Mouse (Mus musculus): ENCODE measurements at regions not wholly inside any gene's neighbourhood (a gene's known extent, or its start where the extent isn't known, plus 50 kb on each side); places are given as distances from the start of the nearest gene placed in this dataset.
A peak's percentile ranks its signal among the peaks of the same experiment; 100 is the strongest.

DNA sequence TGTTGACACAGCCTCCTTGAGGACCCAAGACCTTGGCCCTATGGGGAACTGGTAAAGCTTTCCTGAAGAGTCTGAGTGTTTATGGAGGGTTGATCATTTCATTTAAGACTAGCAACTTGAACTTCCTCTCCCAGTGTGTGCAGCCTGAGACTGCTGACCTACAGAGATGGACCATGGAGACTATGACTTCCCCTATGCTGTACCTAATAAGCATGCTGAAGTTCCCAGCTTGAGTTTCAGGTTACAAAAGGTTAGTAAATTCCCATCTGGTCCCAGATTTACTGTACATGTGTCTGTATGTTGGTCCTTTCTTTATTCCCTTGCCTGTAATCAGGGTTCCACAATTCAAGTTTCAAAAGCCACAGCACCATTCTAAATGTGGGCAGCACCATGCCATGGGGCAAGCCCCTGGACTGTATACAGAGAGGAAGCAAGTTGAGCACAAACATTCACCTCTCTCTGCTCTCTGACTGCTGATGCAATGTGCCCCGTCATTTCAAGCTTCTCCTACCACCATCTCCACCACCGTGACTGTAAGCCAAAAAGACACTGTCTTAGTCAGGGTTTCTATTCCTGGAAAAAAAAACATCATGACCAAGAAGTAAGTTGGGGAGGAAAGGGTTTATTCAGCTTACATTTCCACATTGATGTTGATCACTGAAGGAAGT lies 431.0 kb upstream of the Spred2 start:
- DNase-seq, result no peak

DNA sequence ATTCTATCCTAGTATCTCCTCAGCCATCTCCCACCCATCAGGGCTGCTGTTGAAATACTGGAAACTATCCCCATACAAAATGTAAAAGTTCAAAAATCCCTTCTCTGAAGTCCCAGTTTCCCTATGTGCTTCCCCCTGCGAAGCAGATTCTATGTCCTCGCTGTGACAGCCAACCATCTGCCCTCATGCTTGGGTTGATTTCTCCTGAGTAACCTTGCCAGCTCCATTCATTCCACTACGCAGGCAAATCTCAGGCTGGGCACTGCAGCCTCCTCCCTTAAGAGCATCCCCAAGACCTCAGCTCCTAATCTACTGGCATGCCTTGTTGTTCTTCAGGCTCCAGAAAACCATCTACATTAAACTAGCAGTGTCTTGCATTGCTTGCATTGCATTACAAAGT lies 402.5 kb upstream of the Spred2 start:
- DNase-seq, result no peak

DNA sequence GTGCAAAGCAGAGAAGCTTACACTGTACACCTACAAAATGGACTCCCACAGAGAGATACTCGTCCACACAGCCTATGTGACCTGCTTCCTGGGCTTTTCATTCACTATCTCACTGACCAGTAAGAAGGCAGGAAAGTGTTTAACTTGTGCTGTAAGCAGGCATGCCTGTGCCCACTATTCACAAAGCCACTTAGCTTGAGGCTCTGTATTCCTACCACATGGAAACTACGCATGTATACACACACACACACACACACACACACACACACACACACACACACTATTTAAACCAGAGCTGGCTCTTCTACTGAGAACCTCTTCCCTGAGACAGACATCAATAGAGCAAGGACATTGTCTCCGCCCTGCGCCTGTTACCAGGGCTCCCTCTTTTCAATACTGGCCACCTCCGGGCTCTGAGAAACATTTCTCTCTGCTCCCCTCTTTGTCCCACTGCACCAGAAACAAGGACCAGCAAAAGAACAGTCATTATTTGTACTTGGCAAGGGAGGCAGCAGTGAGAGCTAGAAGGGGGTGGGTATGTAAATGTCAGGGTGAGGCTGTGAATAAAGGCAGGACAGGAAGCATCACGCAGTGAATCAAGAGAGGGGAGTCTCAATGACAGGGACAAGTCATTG lies 400.2 kb upstream of the Spred2 start:
- DNase-seq, result no peak

DNA sequence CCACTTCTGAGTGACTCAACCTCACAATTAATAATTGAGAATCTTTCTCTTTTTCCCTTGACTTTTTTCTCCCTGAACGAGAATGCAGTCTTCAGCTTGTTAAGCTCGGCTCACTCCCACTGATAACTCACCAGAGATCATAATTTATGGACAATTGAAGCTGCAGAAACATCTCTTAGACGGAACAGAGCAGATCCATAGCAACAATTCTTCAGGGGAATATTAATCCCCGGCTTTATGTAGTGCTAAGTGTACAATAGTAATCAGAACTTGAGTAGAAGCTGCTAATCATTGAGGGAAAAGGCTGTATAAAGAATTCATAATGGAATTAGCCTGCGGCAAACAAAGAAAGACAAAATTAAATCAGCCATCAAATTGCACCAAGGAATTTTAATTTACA lies 395.0 kb upstream of the Spred2 start:
- DNase-seq, result no peak

DNA sequence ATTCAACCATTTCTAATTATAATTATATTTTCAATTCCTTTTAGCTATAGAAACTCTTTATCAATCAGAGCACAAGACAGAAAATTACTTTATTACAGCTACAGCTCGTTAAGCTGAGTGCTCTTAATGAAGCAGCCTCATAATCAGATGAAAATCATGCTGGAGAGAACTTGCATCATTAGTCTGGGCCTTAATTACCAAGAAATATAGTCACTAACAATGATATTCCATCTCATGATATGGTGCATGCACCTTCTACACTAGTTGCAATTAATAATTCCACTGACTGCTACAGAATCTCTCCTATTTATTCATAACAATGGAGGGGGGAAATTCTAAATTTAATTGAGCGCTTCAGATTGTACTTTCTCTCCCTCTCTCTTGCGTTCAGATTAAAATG lies 393.5 kb upstream of the Spred2 start:
- DNase-seq, result no peak

DNA sequence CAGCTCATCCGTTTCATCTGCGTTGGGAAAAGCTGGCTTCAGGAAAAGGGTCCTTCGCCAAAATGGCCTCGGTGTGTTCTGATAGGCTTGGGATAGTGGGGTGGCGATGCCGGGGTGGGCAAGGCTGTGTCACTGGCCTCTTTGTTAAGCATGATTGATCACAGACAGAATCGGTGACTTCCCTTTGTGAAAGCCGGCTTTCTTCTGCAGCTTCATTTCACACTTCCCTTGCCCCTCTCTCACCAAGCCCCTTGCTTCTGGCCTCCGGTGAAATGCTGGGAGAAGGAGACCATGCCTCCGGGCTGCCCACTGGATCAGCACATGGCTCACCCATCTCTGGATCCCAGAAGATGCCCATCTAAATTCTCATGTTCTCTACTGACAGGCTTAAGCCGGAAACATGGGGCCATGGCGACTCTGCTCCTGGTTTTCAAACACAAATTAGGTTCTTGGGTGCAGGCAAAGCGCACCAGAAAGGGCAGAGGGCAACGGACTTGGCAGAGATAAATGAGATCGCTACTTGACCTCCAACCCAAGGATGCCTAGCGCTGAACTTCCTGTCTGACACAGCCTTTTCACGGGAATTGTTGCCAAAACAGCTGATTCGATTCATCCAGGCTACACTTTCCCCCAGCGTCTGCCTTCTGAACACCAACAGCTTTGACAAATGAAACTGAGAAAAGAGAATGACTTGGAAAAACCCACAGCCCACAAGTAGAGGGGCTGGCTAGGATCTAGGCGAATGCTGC lies 392.7 kb upstream of the Spred2 start:
- no peak for DNase-seq

DNA sequence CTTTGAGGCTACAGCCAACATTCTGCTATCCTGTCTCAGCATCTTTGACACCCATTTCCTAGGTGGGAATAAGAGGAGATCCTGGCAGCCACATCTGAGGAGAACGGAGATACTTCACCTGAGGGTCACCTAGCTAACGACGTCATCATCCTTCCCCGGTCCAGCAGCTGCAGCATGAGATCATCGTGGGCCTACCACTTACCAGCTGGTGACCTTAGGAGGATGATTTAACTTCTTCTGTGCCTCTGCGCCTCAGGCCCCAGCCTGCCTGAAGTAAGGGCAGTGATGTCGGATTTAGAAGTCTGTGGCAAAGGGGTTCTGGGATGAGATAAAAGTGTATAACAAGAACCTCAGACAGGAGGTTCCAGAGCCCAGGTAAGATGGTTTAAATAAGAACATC lies 391.3 kb upstream of the Spred2 start:
- no peak for DNase-seq

DNA sequence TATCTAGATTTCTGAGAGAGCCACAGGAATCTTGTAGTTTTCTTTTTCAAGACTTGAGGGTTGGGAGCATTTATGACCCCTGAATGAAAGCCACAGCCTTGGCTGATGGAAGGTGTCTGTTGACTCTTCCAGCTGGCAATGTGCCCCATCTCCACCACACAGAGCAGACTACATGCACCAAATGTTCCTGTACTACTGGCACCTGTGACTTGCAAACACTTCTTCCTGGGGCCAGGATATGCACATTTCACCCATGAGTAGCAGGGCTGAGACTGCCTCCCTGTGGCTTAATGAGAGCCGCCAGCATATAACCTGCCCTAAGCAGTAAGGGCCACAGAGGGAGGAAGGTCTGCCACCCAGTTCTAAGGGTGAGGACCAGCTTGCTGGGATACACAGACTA lies 390.5 kb upstream of the Spred2 start:
- DNase-seq, result no peak

DNA sequence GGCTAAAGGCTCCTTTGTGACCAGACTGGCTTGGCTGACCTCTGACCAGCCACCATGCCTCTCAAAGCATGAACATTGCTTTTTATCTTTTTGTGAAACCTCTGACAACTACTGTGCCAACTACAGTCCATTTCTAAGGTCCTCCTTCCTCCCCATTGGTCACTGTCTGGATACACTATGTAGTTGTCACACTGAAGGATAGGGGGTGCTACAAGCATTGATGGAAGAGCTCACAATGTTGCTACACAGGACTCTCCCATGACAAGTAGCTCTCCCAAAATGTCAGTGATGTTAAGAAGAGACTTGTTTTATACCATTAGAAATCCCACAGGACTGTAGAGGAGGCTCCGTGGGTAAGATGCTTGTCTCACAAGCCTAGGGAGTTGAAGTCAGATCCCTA lies 389.0 kb upstream of the Spred2 start:
- no peak for DNase-seq

DNA sequence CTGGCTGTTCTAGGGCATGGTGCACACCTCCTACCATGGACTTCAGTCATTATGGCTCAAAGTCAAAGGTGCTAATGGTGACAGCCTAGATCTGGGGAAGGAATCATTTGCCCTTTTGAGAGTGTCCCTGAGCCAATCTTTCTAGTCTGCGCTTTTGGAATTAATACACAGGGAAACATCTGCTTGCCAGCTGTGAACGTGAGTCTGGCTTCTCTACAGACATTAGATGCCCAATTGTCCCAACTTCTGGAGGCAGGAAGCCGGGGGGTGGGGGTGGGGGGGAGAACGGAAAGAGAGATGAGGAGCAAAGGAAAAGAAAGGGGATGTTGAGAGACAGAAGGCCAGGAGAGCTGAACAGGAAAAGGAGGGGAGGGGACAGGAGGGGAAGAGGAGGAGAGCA lies 377.9 kb upstream of the Spred2 start:
- no peak for DNase-seq

DNA sequence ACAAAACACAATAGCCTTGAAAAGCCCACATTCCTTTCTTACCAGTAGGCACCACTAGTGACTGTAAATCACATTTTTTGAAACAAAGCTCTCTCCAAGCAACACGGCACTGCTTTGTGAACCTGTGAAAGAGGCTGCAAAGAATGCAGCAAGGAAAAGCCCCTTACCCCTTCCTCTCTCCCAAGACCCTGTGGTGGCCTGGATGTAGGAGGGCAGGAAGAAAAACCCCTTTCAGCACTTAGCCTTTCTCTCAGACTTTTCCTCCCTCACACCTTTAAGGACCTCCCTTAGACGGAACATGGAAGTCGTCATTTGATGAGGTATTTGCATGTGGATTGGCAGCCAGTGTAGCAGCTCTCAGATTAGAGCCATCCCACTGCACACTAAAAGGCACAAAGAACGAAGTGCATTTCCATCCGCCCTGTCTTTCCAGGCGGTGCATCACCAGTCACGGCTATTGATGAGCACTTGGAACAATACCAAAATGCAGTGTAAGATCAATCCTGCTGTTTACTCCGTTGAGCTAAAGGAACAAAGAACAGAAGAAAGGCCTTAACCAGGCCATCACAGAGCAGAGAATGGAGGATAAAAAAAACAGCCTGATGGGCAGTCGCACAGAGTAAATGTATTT lies 369.7 kb upstream of the Spred2 start:
- no peak for DNase-seq

DNA sequence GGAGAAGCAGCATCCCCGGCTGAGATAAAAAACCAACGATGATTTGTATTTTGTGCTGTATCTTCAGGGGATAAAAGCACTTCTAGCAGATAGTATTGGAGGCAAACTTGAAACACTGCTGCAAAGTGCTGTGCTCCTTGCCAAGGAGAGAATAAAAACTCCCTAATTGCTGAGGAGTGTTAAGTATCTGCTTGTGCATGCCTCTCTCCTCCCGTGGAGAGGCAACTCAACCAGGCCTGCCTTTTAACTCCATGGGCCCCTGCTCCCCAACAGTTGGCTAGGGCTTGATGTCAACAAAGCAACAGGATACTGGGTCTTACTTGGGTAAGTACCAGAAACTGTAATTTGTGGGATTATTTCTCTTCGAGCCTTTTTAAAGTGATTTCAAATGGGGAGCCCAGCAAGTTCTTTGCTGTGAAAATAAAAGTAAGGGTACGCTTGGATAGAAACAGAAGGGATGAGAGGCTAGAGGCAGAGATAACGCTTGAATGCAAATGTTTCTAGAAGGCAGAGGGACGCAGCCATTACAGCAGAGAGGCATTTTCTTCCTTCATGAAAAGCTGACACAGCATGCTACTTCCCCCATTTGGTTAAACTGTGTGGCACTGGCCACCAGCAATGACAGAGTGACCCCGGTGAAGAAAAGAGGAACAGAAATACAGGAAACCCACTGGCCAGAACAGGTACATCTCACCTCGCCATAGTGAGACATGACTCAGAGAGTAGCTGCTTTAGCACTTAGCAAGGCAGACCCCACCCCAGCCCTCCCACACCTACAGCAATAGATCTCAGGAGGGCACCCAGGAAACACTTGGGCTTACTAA lies 369.0 kb upstream of the Spred2 start:
- no peak for DNase-seq

DNA sequence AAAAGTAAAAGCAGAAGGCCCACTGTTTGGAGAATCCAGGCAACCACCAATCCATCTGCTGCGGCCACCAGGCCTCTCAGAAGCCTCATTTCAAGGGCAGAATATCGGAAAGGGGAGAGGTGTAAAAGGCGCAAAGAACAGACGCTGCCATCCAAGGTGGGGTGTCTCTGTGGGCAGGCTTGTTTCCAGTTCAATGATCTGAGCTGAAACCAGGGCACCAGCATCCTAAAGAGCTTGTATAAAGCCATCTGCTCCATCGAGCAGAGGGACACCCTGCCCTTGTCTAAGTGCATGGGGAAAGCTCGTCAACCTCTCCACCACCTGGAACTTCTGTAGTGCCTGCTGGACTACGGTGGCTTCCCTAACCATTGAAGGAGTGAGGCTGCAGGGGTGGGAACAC lies 363.7 kb upstream of the Spred2 start:
- DNase-seq, result no peak

DNA sequence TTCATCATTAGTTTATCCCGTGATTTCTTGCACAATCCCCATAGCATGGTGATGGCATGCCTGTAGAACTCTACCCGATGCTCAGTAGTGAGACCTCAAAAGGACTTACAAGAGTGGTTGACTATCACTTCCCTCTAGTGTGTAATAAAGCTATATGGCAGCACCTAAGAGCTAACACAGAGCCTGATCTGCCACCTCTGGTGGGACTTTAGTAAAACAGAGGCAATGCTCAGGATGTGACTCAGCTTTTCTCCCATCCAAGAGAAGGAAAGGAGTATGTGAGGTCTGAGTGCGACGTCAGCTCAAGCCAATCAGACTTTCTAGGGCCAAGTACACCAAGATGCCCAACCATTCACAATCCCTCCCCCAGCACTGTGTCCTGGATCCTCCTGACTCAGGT lies 361.5 kb upstream of the Spred2 start:
- no peak for DNase-seq

DNA sequence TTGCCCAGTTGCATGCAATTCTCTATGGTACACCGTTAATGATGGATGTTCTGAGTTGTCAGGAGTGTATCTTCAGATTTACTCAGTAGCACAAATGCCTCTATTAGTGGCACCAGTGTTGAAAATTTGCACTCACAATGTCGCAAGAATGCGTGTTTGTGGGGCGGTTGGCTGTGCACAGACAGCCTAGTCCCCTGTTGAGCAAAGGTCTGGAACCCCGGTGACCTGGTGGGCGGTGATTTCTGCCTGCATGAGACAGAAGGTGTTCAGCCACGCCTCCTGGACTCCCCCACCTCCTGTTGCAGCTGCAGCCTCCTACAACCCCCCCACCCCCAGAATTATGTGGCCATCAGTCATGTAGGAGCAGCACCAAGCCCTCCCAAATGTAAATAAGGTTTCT lies 338.9 kb upstream of the Spred2 start:
- DNase-seq, result no peak

DNA sequence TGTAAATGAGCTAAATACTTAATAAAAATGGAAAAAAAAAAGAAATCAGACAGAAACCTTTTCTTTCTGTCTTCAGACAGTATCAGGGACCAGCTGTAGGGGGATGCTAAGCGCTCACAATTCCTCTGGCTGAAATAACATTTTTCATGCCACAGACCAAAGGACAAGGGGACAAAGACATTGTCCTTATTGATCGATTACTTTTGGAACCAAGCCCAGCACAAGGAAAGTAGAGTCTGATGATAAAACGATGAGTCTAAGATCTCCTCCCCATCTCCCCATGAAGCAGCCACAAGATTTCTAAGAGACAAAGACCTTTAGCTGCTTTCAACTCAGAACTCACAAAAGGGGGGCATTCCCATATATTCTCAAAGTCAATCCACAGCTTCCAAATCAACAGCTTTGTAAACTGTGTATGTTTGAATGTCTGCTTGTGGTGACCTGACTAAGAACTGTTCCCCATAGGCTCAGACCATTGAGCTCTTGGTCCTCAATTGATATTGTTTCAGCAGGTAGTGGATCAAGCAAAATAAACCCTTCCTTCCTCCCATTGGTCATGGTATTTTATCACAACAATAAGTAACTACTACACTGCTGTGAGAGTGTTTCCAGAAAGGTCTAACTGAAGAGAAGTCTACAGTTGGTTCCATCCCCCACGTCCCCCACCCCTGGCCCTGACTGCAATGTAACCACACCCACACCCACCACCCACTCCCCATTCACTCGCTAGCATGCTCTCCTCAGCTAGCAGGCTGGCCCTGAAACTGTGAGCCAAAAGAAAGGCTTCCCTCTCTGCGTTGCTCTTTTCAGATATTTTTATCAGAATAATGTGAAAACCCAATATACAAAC lies 331.4 kb upstream of the Spred2 start:
- DNase-seq, result no peak

DNA sequence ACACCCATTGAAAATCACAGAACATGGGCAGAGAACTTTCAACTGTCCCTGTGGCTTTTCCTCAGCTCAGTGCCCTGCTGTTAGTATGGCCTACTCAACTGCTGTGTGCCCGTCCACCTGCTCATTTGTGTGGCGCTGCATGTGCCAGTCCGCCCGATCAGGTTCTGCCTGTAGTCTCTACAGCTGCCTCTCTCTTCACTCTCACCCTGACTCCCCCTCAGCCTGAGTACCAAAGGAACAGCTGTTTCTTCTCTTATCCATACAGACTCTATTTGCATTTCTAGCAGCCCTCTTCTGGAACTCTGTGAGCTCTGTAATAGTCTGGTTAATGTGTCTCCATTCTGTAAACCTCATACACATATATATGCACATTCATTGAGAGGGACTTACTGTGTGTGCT lies 329.1 kb upstream of the Spred2 start:
- DNase-seq, result no peak

DNA sequence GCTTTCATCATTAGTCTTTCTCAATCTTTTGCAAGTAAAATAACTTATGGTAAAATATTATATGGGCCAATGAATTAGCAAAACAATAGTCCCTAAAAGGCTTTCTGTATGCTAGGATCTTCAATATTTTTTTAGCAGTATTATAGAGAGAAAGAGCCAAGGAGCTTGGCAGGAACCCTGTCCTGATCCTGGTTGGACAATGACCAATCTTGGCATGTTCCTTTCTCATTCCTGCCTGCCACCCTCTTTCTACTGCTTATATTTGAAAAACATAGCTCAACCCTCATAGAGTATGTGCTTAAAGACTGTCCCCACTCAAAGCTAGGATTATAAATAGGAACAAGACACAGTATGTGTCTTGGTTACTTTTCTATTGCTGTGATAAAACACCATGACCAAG lies 327.8 kb upstream of the Spred2 start:
- no peak for DNase-seq

DNA sequence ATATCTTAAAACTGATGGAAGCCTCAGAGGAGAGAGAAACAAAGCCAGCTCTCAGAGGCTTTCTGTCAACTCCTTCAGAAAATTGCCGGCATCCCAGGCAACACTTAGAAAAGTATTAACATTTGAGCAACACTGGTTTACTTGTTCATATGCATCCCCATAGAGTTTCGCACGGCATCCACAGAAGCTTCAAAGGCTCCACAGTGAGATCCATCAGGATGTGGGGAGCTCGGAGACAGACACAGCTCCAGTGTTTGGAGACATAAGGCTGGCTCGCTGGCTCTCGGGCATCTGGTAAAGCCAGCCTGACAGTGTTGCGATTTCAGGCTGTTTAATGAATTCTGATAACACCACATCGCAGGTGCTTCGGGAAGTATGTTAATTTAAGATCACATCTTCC lies 324.7 kb upstream of the Spred2 start:
- DNase-seq, result no peak

DNA sequence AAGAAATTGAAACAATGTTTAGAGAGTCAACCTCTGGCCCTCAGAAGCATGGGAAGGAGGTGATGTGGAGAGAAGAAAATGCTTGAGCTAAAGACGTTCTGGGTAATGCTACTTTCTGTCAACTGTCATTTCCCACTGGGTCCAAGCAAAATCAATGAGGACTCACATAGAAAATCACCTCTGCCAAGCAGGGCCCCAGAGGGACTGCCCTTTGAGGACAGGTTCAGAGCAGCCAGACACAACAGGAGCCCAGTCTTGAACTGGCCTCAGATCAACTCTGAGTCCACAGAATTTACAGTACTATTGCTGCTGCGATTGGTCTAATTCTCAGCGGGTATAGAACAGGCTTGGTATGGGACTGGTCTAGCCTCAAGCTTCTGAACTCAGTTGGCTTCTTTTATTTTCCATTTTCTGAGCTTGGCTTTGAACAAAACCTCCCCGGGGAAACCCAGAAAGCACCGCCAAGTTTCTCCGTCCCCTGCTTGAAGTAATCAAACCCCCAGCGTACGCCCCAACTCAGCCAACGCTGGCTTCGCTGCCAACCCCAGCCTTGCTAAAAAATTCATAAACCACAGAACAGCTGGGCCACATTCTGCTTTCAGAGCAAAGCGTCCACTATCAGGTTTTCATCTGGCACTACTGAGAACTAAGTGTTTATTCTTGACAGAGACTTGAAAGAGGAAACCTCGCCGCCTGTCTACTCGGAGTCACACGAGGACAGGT lies 322.8 kb upstream of the Spred2 start:
- DNase-seq, result peak in 1 of 2 experiments; percentile 9

DNA sequence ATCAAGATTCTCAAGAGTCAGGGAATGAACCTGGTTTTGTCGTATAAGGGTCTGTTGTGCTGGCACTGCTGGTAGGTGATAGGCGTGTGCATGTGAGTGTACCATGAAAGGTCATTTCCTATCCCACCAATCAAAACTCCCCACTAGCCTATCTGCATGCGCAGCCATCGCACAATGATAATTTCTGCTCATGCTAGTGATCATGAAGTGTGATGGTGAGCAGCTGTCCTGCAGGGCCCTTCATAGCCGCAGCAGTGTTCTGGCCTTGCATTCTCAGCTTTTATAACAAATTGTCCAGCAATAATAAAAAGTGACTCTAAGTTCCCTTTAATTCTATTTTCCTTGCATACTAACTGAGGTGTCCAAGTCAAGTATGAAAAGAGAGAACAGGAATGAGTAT lies 321.7 kb upstream of the Spred2 start:
- DNase-seq, result no peak

Data from thymus, postnatal 36 days (tissue).